Mouse (Mus musculus): ENCODE results near the gene Ccdc141. TPM values are rescaled to one million over a fixed set of nuclear protein-coding genes. Genes with fewer than 3 reads are reported as not detected.

The Ccdc141 gene
- polyA plus RNA-seq, 1 experiment from 2014 or later: 15.9 TPM

DNA sequence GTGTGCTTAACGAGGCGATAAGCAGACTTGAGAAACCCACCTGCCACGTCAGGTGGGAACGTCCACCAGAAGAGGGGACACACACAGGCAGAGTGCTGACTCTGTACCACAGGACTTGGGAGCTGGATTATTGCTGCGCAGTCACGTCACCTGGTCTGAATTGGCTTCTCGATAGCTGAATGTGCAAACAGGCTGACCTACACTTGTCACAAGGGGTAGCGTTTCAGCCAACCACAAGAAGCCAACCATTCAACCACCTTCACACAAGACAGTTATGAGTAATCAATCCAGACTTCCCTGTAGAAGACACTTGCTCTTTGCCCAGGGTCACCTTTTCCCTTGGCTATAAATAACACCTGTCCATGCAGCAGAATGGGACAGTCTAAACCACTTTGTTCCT is 56.6 kb downstream of the Ccdc141 start:
- H3K27me3 ChIP-seq: no peaks in the 10 kb centered on the region
- no peaks in the 10 kb centered on the region for H3K36me3 ChIP-seq
- H3K4me3 ChIP-seq: no peak overlapping the region
- no peak overlapping the region for H3K9ac ChIP-seq
- no peak overlapping the region for H3K4me2 ChIP-seq
- H3K9me3 ChIP-seq: no peaks in the 10 kb centered on the region
- ATAC-seq (ENCODE audit: insufficient number of reproducible peaks, low FRiP score, low TSS enrichment, low read depth): no peak
- H3K27ac ChIP-seq: no peak overlapping the region
- 73% methylated on average over 8 of the region's 8 CpGs for WGBS
- H3K4me1 ChIP-seq: no peaks in the 10 kb centered on the region

DNA sequence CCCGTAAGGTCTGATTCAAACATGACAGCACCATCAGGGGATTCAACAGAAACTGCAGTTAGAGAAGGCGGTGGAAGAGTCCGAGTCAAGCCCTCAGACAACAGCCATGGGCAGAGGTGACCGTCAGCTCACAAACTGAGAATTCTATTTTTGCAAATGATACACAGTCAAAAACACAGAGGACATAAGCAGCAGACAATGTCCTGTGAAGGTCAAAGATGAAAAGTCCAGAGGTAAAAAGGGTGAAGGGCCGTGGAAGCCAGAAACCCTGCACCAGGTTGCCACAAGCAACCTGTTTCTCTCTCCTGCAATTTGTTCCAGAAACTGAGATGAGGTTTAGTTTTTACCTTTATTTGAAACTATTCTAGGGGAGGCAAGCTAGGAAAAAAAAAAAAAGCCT is 57.4 kb downstream of the Ccdc141 start:
- Histone ChIP-seq H3K4me1 (no peaks in the 10 kb centered on the region), H3K9me3 (no peaks in the 10 kb centered on the region), H3K27me3 (no peaks in the 10 kb centered on the region), H3K36me3 (no peaks in the 10 kb centered on the region), H3K4me2 (no peak overlapping the region), H3K4me3 (no peak overlapping the region), H3K27ac (no peak overlapping the region), H3K9ac (no peak overlapping the region)
- no peak for ATAC-seq (ENCODE audit: insufficient number of reproducible peaks, low FRiP score, low TSS enrichment, low read depth)
- WGBS: 87% methylated on average over 5 of the region's 5 CpGs

DNA sequence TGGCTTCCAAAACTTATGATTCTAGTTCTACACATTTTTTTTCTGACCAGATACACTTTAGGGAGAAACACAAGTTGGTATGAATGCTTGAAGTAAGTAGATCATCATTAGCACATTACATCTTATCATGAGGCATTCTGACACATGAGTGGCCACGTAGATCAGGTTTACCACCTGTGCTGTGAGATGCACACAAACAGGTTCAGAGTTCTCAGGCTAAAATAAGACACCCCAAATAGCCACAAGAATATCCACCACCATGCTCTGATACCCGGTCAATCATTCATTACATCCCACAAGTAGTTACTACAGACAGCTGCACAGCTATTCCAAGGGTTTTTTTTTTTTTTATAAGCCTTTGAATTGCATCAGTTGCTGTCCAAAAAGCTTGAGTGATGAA is 59.3 kb downstream of the Ccdc141 start:
- no peak overlapping the region for H3K4me3 ChIP-seq
- no peak overlapping the region for H3K9ac ChIP-seq
- no peak overlapping the region for H3K4me2 ChIP-seq
- H3K27me3 ChIP-seq: no peaks in the 10 kb centered on the region
- no peak for ATAC-seq (ENCODE audit: insufficient number of reproducible peaks, low FRiP score, low TSS enrichment, low read depth)
- no peaks in the 10 kb centered on the region for H3K36me3 ChIP-seq
- no peaks in the 10 kb centered on the region for H3K4me1 ChIP-seq
- WGBS: 89% methylated on average over 2 of the region's 2 CpGs
- H3K27ac ChIP-seq: no peak overlapping the region
- H3K9me3 ChIP-seq: no peaks in the 10 kb centered on the region

DNA sequence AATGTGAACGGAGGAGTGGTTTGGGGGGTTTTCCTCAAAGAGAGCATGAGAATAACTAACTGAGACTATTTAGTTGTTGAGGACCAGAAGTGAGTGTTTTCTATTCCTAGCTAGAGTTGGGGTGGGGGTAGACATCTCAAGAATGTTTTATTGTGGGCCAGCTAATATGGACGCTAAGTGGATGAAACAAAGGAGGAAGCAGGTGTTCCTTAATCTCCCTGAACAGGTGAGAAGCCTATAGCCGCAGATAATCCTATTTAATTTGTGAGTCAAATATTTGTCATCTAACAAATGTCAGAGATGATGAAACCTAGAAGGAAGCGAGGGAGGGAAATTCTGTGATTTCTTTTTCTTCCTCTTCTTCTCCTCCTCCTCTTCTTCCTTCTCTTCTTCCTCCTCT is 60.1 kb downstream of the Ccdc141 start:
- WGBS: 72% methylated on average over 4 of the region's 4 CpGs
- ATAC-seq (ENCODE audit: insufficient number of reproducible peaks, low FRiP score, low TSS enrichment, low read depth): no peak
- H3K9me3 ChIP-seq: no peaks in the 10 kb centered on the region

DNA sequence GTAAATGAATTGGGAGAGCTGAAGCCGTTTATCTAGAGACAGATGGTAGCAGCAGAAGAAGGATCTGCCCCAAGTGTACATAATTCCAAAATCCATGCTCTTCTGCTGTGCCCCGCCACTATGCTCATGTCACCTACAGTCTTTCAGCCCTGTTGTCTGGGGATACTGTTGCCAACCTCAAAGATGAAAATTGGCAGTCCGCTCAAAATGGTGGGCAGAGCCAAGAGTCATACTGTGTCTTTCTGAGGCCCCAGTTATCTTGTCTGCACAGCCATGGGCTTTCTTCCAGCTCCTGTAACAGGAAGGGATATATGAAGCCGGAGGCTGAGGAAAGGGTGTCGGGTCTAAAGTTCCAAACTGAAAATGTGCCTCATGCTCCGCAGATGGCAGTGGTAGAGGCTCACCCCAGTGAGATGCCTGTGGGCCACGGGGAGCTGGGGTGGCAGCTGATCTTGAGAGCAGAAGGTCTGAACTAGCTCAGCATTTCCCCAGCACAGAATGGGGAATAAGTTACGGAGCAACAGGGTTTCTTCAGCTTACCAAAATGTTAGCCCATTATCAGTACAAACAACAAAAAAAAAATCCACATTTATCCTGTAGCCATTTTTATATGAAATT is 60.8 kb downstream of the Ccdc141 start:
- no peak for ATAC-seq (ENCODE audit: insufficient number of reproducible peaks, low FRiP score, low TSS enrichment, low read depth)
- Histone ChIP-seq H3K4me2 (no peak overlapping the region), H3K27ac (no peak overlapping the region), H3K9ac (no peak overlapping the region), H3K4me3 (no peak overlapping the region), H3K9me3 (no peaks in the 10 kb centered on the region), H3K36me3 (no peaks in the 10 kb centered on the region), H3K27me3 (no peaks in the 10 kb centered on the region), H3K4me1 (no peaks in the 10 kb centered on the region)
- WGBS: 82% methylated on average over 8 of the region's 8 CpGs

More for the DNA sequence above, 60.1 kb downstream of the Ccdc141 start:
- no peaks in the 10 kb centered on the region for H3K4me1 ChIP-seq
- no peak overlapping the region for H3K4me2 ChIP-seq
- H3K36me3 ChIP-seq: no peaks in the 10 kb centered on the region
- H3K9ac ChIP-seq: no peak overlapping the region
- no peak overlapping the region for H3K27ac ChIP-seq
- H3K4me3 ChIP-seq: no peak overlapping the region
- no peaks in the 10 kb centered on the region for H3K27me3 ChIP-seq

DNA sequence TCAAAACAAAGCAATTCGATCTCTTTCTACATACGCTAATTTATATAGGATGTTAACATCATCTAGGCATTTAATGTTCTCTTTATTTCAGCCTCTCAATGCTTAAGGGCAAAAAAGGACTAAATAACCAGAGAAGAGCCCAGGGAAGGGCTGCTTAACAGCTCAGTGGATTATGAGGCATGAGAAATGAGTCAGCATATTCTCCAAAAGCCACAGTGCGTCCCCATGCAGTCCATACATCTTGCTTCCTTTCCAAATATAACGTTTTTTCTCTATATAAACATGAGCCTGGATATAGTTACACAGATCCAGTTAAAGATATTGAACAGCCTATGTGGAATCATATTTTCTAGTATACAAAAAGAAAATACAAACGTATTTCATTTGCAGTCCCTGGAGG is 61.9 kb downstream of the Ccdc141 start:
- no peak overlapping the region for H3K4me3 ChIP-seq
- no peaks in the 10 kb centered on the region for H3K36me3 ChIP-seq
- H3K4me1 ChIP-seq: no peaks in the 10 kb centered on the region
- H3K27ac ChIP-seq: no peak overlapping the region
- no peaks in the 10 kb centered on the region for H3K27me3 ChIP-seq
- WGBS: 72% methylated on average over 5 of the region's 5 CpGs
- no peak overlapping the region for H3K9ac ChIP-seq
- no peak overlapping the region for H3K4me2 ChIP-seq
- ATAC-seq (ENCODE audit: insufficient number of reproducible peaks, low FRiP score, low TSS enrichment, low read depth): no peak
- no peaks in the 10 kb centered on the region for H3K9me3 ChIP-seq

GRCm38 (mm10) chr2:77106150-77106549 is 64.3 kb downstream of the Ccdc141 start:
- Histone ChIP-seq H3K4me2 (no peak overlapping the region), H3K9me3 (no peaks in the 10 kb centered on the region), H3K27me3 (no peaks in the 10 kb centered on the region), H3K4me3 (no peak overlapping the region), H3K36me3 (no peaks in the 10 kb centered on the region), H3K9ac (no peak overlapping the region), H3K27ac (no peak overlapping the region), H3K4me1 (no peaks in the 10 kb centered on the region)
- ATAC-seq (ENCODE audit: insufficient number of reproducible peaks, low FRiP score, low TSS enrichment, low read depth): no peak
- WGBS: 90% methylated on average over 3 of the region's 3 CpGs

DNA sequence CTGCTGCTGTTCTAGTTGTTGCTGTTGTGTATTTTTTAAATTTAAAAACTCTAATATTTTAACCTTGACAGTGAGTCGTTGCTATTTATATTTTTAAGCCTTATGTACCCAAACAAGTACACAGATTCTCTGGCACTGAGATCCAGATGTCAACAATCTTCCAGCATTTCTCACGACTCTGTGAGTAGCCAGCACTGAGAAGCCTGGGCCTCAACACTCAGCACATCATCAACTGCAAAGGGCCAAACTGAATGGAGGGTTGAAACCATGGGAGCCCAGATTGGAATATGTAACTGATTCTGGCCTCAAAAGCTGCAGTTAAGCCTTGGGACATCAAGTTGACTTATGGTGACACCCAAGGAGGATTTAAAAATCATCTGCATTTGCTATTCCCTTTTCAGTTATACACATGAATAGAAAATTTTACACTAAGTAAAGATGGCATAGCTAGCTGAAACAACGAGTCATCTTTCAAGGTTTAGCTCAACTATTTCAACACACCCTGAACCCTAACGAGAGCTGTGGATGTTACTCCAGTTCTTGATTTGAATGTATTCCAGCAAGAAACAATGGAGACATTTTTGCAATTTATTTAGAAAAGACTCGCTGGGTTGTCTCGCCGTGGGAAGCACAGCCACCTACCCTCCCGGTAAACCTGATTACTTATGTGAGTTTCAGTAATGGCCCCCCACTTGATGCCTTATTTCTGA is 65.3 kb downstream of the Ccdc141 start:
- Histone ChIP-seq H3K27me3 (no peaks in the 10 kb centered on the region), H3K9ac (no peak overlapping the region), H3K9me3 (no peaks in the 10 kb centered on the region), H3K4me2 (no peak overlapping the region), H3K36me3 (no peaks in the 10 kb centered on the region), H3K4me3 (no peak overlapping the region), H3K27ac (no peak overlapping the region), H3K4me1 (no peaks in the 10 kb centered on the region)
- WGBS: 80% methylated on average over 8 of the region's 8 CpGs
- ATAC-seq (ENCODE audit: insufficient number of reproducible peaks, low FRiP score, low TSS enrichment, low read depth): no peak

GRCm38 (mm10) chr2:77102516-77102915 is 67.9 kb downstream of the Ccdc141 start:
- H3K27me3 ChIP-seq: no peaks in the 10 kb centered on the region
- H3K9ac ChIP-seq: no peak overlapping the region
- no peaks in the 10 kb centered on the region for H3K9me3 ChIP-seq
- no peaks in the 10 kb centered on the region for H3K4me1 ChIP-seq
- no peak overlapping the region for H3K27ac ChIP-seq
- WGBS: 79% methylated on average over 5 of the region's 5 CpGs
- no peak overlapping the region for H3K4me3 ChIP-seq
- H3K4me2 ChIP-seq: no peak overlapping the region
- no peaks in the 10 kb centered on the region for H3K36me3 ChIP-seq
- ATAC-seq (ENCODE audit: insufficient number of reproducible peaks, low FRiP score, low TSS enrichment, low read depth): no peak

- H3K27ac ChIP-seq: no peak overlapping the region
- H3K4me2 ChIP-seq: no peak overlapping the region
- no peaks in the 10 kb centered on the region for H3K27me3 ChIP-seq
- no peak overlapping the region for H3K9ac ChIP-seq
- no peaks in the 10 kb centered on the region for H3K4me1 ChIP-seq
- H3K9me3 ChIP-seq: no peaks in the 10 kb centered on the region
- no peak for ATAC-seq (ENCODE audit: insufficient number of reproducible peaks, low FRiP score, low TSS enrichment, low read depth)
- H3K4me3 ChIP-seq: no peak overlapping the region
- 80% methylated on average over 2 of the region's 2 CpGs for WGBS
- no peaks in the 10 kb centered on the region for H3K36me3 ChIP-seq
These were observed 70.6 kb downstream of the Ccdc141 start for GRCm38 (mm10) chr2:77099814-77100213.

- Histone ChIP-seq H3K27ac (no peak overlapping the region), H3K27me3 (no peaks in the 10 kb centered on the region), H3K9me3 (no peaks in the 10 kb centered on the region), H3K36me3 (no peaks in the 10 kb centered on the region), H3K4me1 (no peaks in the 10 kb centered on the region), H3K9ac (no peak overlapping the region), H3K4me3 (no peak overlapping the region), H3K4me2 (no peak overlapping the region)
- ATAC-seq (ENCODE audit: insufficient number of reproducible peaks, low FRiP score, low TSS enrichment, low read depth): no peak
- WGBS: 87% methylated on average over 3 of the region's 3 CpGs
These were observed 71.7 kb downstream of the Ccdc141 start for GRCm38 (mm10) chr2:77098769-77099168.

DNA sequence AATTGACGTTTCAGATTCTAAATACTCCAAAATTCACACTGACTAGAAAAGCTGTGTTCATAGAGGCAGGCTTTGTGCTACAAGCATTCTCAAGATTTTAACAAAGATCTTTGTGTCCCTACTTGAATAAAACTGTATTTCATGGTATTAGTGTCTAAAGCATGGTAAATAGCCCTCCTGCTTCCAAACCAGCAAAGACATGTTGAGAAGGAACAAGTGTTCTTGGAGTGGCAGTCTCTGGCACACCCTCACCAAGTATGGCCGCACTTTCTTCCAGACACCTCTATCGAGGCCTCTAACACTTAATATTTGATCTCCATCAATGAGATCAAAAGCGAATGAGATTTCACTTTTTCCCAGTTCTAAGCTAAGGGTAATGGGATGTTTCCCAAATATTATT is 78.7 kb downstream of the Ccdc141 start:
- Histone ChIP-seq H3K27ac (no peak overlapping the region), H3K4me2 (no peak overlapping the region), H3K36me3 (no peaks in the 10 kb centered on the region), H3K4me3 (no peak overlapping the region), H3K27me3 (no peaks in the 10 kb centered on the region), H3K9me3 (no peaks in the 10 kb centered on the region), H3K4me1 (no peaks in the 10 kb centered on the region), H3K9ac (no peak overlapping the region)
- no peak for ATAC-seq (ENCODE audit: insufficient number of reproducible peaks, low FRiP score, low TSS enrichment, low read depth)
- WGBS: 85% methylated on average over 4 of the region's 4 CpGs

GRCm38 (mm10) chr2:77085313-77085712 is 85.1 kb downstream of the Ccdc141 start:
- H3K4me1 ChIP-seq: no peaks in the 10 kb centered on the region
- no peak for ATAC-seq (ENCODE audit: insufficient number of reproducible peaks, low FRiP score, low TSS enrichment, low read depth)
- no peak overlapping the region for H3K4me3 ChIP-seq
- H3K4me2 ChIP-seq: no peak overlapping the region
- no peaks in the 10 kb centered on the region for H3K9me3 ChIP-seq
- no peak overlapping the region for H3K9ac ChIP-seq
- no peak overlapping the region for H3K27ac ChIP-seq
- no peaks in the 10 kb centered on the region for H3K27me3 ChIP-seq
- no peaks in the 10 kb centered on the region for H3K36me3 ChIP-seq

Data from limb, embryonic 15.5 days (tissue).